ENCODE assay signal across 8 mouse cellular contexts in the genomic region with DNA sequence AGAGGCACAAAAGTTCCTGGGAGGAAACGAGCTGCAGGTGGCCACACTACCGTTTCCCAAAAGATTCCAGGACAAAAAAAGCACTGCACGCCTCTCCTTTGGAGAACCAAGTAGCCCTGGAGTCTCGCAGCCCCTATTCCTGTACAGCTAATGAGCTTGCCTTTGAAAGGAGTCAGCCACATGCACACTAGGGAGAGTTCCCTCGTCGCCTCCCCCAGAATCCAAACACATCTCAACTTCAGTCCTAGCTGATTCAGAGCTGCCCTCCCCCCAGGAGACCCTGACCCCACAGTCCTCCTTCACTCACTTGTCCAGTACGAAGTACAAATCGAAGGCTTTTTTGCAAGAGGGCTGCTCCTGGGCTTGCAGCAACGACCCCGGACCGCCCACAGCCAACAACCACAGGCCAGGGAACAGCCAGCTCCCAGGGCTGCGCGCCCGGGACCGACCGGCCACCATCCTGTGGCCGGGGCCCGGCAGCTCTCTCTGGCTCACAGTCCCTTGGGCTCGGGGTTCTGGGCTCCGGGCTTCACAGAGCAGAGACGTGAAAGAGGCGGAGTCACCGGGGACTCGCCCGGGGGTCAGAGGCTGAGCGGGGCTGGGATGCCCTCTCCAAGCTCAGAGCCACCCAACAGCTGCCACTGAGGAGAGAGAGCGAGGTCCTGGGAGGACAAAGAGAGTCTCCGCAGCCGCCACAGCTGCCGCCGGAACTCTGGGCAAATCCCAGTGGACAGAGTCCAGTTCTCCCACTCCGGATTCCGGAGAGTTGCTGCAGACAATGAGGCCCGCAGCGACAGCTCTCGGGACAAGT. TPM values are rescaled to one million over a fixed set of nuclear protein-coding genes. Genes with fewer than 3 reads are reported as not detected.
A peak's percentile ranks its signal among the peaks of the same experiment; 100 is the strongest.
DNase-seq lines count a peak whose midpoint lies in the region; ATAC-seq lines count a peak whose summit lies in the region.

No protein-coding gene starts in this region.

- ATAC-seq in limb, embryonic 11.5 days (ENCODE audit: insufficient number of reproducible peaks, low FRiP score, low TSS enrichment, low read depth): peak; percentile 86
- peak; percentile 92 for ATAC-seq in midbrain, embryonic 11.5 days (ENCODE audit: low FRiP score)

- intact Hi-C loops in heart, postnatal 25 days (cut with DNase I): loop anchor here (5.0 kb wide), 1 partner anchor 137 kb away; the partner anchor contains the start of gene Prdm8

- H3K27me3 ChIP-seq in limb, embryonic 11.5 days (ENCODE audit: control insufficient read depth, insufficient read depth, low read length): no peaks in the 10 kb centered on the region
- H3K27me3 ChIP-seq in midbrain, embryonic 11.5 days (ENCODE audit: control insufficient read depth, insufficient read depth, low read length): no peaks in the 10 kb centered on the region
- no peaks in the 10 kb centered on the region for H3K27me3 ChIP-seq in splenic B cell, adult 2 months (ENCODE audit: control insufficient read depth, insufficient read depth, low read length, poor library complexity, severe bottlenecking)

- peak overlapping the region; percentile 94 for H3K9ac ChIP-seq in limb, embryonic 11.5 days (ENCODE audit: low read length)
- H3K9ac ChIP-seq in midbrain, embryonic 11.5 days (ENCODE audit: low read length): peak overlapping the region; percentile 91

- H3K27ac ChIP-seq in limb, embryonic 11.5 days (replicated peaks; ENCODE audit: low read depth, low read length): peak overlapping the region; percentile 94
- H3K27ac ChIP-seq in midbrain, embryonic 11.5 days (ENCODE audit: low read depth, low read length): peak overlapping the region; percentile 83

- peak overlapping the region; percentile 68 for H3K4me2 ChIP-seq in limb, embryonic 11.5 days (ENCODE audit: low read depth, severe bottlenecking)
- peak overlapping the region; percentile 73 for H3K4me2 ChIP-seq in midbrain, embryonic 11.5 days

- no peaks in the 10 kb centered on the region for H3K36me3 ChIP-seq in limb, embryonic 11.5 days (ENCODE audit: control insufficient read depth, insufficient read depth, low read length)
- no peaks in the 10 kb centered on the region for H3K36me3 ChIP-seq in midbrain, embryonic 11.5 days (ENCODE audit: control insufficient read depth, insufficient read depth, low read length)
- H3K36me3 ChIP-seq in splenic B cell, adult 2 months (ENCODE audit: control insufficient read depth, insufficient read depth, low read length, poor library complexity, severe bottlenecking): peaks cover 3% of the 10 kb centered on the region; the same call in 1 of the 2 replicates

- peak; percentile 97 for DNase-seq in heart, adult 11 months
- no peak for DNase-seq in heart, postnatal 25 days (ENCODE audit: low spot score)
- peak; percentile 55 to 64 for DNase-seq in adrenal gland, adult 18-20 months (ENCODE audit: low spot score in 2 of 2)
- DNase-seq in fibroblast of lung, adult 2 months (ENCODE audit: low read depth): peak; percentile 8
- DNase-seq in heart, postnatal 4 days: peak; percentile 71
- peak; percentile 76 for DNase-seq in limb, embryonic 11.5 days (ENCODE audit: low spot score)
- DNase-seq in midbrain, embryonic 11.5 days (ENCODE audit: low spot score, missing footprints): peak; percentile 98
- DNase-seq in splenic B cell, adult 2 months (ENCODE audit: low read depth, low spot score): peak; percentile 63

- H3K4me1 ChIP-seq in limb, embryonic 11.5 days (ENCODE audit: control insufficient read depth, insufficient read depth, low read length): 0 out of 2 replicates have a peak, but pooled peaks cover 2% of the 10 kb centered on the region
- peaks cover 5% of the 10 kb centered on the region for H3K4me1 ChIP-seq in midbrain, embryonic 11.5 days (ENCODE audit: control insufficient read depth, insufficient read depth, low read length)

- H3K4me3 ChIP-seq in limb, embryonic 11.5 days (ENCODE audit: low read depth, low read length): peak overlapping the region; percentile 88
- peak overlapping the region; percentile 79 for H3K4me3 ChIP-seq in midbrain, embryonic 11.5 days (ENCODE audit: low read depth, low read length)

- H3K9me3 ChIP-seq in limb, embryonic 11.5 days (ENCODE audit: control insufficient read depth, low read length): no peaks in the 10 kb centered on the region
- no peaks in the 10 kb centered on the region for H3K9me3 ChIP-seq in midbrain, embryonic 11.5 days (ENCODE audit: control insufficient read depth, low read length)

- 0% methylated on average over 36 of the region's 36 CpGs for WGBS in limb, embryonic 11.5 days
- under 1% methylated on average over 36 of the region's 36 CpGs for WGBS in midbrain, embryonic 11.5 days

RNA-seq across cellular contexts. Expression of gene Antxr2, which starts 0.5 kb away (rescaled TPM):
- total RNA-seq in heart, postnatal 25 days (2021): 10 to 100 TPM; 69.7 to 74.9 TPM
- total RNA-seq in adrenal gland, adult 18-20 months (2021): 10 to 100 TPM; 30.1 to 42.5 TPM
- total RNA-seq in heart, postnatal 4 days (2021): 100 to 1,000 TPM; 107 to 108 TPM
- 24.0 and 26.2 TPM in 2 replicates for polyA plus RNA-seq in limb, embryonic 11.5 days (2014; fragmentation: Nextera tagmentation; extraction: Ambion mirVana)
- polyA plus RNA-seq in midbrain, embryonic 11.5 days (2014; fragmentation: Nextera tagmentation; extraction: Ambion mirVana): 13.1 and 14.1 TPM in 2 replicates
